Mouse (Mus musculus) sigmoid colon, adult 10 weeks (tissue): Measurements from ENCODE around the gene Tmtc4. TPM values are rescaled to one million over a fixed set of nuclear protein-coding genes. Genes with fewer than 3 reads are reported as not detected.

ENCODE experiments used
- polyA plus RNA-seq: library from polyadenylated mRNA; stranded (reverse); fragments of 350-450 nt; fragmentation: Illumina TruSeq; extraction: RNeasy Lipid Tissue Mini Kit (QIAGEN cat#74804); gene quantifications from one replicate; pipeline ENCODE4 v1.2.3, GENCODE M21; 2014; ENCODE audit warnings: low read depth, low replicate concordance

Gene Tmtc4
- polyA plus RNA-seq = 31.0 TPM

DNA sequence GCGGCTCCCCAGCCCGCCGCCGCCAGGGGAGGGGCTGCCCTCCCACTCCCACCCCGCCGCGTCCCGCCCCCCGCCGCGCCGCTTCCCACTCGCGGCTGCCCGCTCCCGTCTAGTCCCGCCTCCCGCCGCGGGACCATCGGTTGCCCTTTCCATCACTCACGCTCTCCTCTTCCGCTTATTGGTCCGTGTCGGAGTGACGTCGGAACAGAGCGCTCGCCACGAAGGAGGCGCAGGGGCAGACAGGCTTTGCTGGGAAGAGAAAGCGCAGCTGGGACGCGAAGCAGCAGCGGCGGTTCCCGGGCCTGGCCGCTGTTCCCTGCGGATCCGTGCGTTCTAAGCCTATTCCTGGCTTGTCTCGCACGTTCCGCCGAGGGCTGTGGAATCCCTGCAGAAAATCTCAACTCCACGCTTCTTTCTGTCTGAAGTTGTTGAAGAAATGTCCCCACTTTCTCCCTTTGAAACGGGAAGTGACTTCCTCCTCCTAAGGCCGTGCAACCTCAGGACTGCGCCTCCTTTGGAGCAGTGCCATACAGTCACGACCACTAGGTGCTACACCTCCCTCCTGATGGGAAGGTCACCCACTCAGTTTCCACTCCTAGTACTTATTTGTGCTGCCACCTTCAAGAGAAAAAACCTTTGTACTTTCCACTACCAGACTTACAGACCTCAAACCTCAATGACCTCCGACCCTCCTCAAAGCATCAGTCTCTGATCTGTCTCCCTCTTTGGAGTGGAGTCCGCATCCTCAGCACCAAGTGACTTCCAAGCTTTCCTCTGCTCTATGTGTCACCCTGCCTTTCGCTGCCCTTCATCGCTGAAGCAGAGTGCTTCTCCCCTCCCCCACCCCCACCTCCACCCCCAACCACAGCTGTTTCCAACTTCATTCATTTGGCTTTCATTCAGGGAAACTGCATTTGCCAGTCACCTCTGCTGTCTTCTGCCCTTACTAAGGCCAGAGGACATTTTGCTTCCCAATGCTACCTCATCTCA, at the start of gene Tmtc4:
Gene Tmtc4, minus strand, starts transcription at position 810 of the 990 bp plus-strand sequence.

DNA sequence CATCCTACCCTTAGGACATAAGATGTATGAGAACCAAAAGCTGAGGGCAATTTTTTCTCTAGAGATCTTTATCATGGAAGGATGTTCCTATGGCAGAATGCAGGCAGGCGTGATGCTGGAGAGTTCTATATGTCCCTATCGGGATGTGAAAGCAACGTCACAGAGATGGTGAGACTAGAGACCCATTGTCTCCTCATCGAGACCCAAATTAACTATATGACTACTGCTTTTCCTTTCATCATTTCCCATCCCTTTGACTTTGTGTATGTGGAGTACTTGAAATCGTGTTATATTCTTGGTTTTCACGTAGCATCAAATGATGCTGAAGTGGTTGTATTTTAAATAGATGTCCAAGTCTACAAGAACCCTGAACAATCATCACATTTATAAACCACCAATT, 70.2 kb downstream of the Tmtc4 start, which contains the start of gene Ggact:
Gene Ggact, minus strand, starts transcription at position 101 of the 400 bp plus-strand sequence.

Other genes with a start within 250 kb of the Tmtc4 start
- gene Ggact, start 70.3 kb downstream of the Tmtc4 start, polyA plus RNA-seq = 86.6 TPM